Mouse (Mus musculus): ENCODE data around the gene Sval3. TPM values are rescaled to one million over a fixed set of nuclear protein-coding genes. Genes with fewer than 3 reads are reported as not detected.

Sval3 gene
- polyA plus RNA-seq (2015; fragmentation: Nextera tagmentation; extraction: Ambion mirVana) = not detected in 2 replicates

GRCm38 (mm10) chr6:41967840-41968239 is at the start of gene Sval3:
Sval3 (plus strand) TSS chr6:41968140.

GRCm38 (mm10) chr6:41951330-41951729 is 16.6 kb upstream of the Sval3 start, which contains the start of gene Sval1:
Sval1 (plus strand) TSS chr6:41951630.

Other genes starting within 250 kb of the Sval3 start
- not detected in 2 replicates for gene Olfr459, start 193.0 kb upstream of the Sval3 start, polyA plus RNA-seq (2015; fragmentation: Nextera tagmentation; extraction: Ambion mirVana)
- not detected in 2 replicates for gene Pip, start 120.6 kb upstream of the Sval3 start, polyA plus RNA-seq (2015; fragmentation: Nextera tagmentation; extraction: Ambion mirVana)
- not detected in 2 replicates for gene Sval2, start 115.2 kb upstream of the Sval3 start, polyA plus RNA-seq (2015; fragmentation: Nextera tagmentation; extraction: Ambion mirVana)
- gene Sval1, start 16.5 kb upstream of the Sval3 start, polyA plus RNA-seq (2015; fragmentation: Nextera tagmentation; extraction: Ambion mirVana) = not detected in 2 replicates
- not detected in 2 replicates for gene Sva, start 70.3 kb downstream of the Sval3 start, polyA plus RNA-seq (2015; fragmentation: Nextera tagmentation; extraction: Ambion mirVana)
- not detected in 2 replicates for gene Tas2r139, start 172.8 kb downstream of the Sval3 start, polyA plus RNA-seq (2015; fragmentation: Nextera tagmentation; extraction: Ambion mirVana)
- gene Tas2r144, start 247.2 kb downstream of the Sval3 start, polyA plus RNA-seq (2015; fragmentation: Nextera tagmentation; extraction: Ambion mirVana) = not detected in 2 replicates

All from skeletal muscle tissue, postnatal 0 days (tissue).